Mouse (Mus musculus): ENCODE measurements at regions not wholly inside any gene's neighbourhood (a gene's known extent, or its start where the extent isn't known, plus 50 kb on each side); places are given as distances from the start of the nearest gene placed in this dataset.

- TF ChIP-seq EP300 (IDR thresholded peaks at IDR 0.05; ENCODE audit: low read depth): no peak
- peak; percentile 85 for TF ChIP-seq CTCF (IDR thresholded peaks at IDR 0.05; ENCODE audit: low read depth)
Measured at GRCm38 (mm10) chr5:53355069-53355468, 88.2 kb downstream of the Smim20 start.
